Mouse (Mus musculus) neural tube, embryonic 15.5 days (tissue): ENCODE measurements around the gene Igsf21. TPM values are rescaled to one million over a fixed set of nuclear protein-coding genes. Genes with fewer than 3 reads are reported as not detected.

ENCODE experiments used
- ATAC-seq: fragments of 200-750 bp; cut with Nextera tagmentation; 2 replicates; pipeline ENCODE4 v1.8.0; 2017; ENCODE audit warnings: mild to moderate bottlenecking, moderate TSS enrichment, moderate library complexity; ENCODE audit not compliant: low FRiP score
- H3K27ac ChIP-seq: fragments of 300-500 bp; sonication (generic); replicated peaks from 2 replicates; pipeline ENCODE4 v1.5.1; 2015; ENCODE audit warnings: mild to moderate bottlenecking, inconsistent platforms
- H3K27me3 ChIP-seq: fragments of 300-500 bp; sonication (generic); replicated peaks from 2 replicates; pipeline ENCODE4 v1.6.1; 2015; ENCODE audit warnings: inconsistent platforms
- H3K36me3 ChIP-seq: fragments of 300-500 bp; sonication (generic); 2 replicates; pipeline ENCODE4 v1.6.1; 2015; ENCODE audit warnings: inconsistent platforms
- H3K4me1 ChIP-seq: fragments of 300-500 bp; sonication (generic); 2 replicates; pipeline ENCODE4 v1.6.1; 2015; ENCODE audit warnings: inconsistent platforms
- H3K4me2 ChIP-seq: fragments of 300-500 bp; sonication (generic); 2 replicates; pipeline ENCODE4 v1.6.1; 2015; ENCODE audit warnings: inconsistent platforms, mild to moderate bottlenecking, moderate library complexity
- H3K4me3 ChIP-seq: fragments of 300-500 bp; sonication (generic); replicated peaks from 2 replicates; pipeline ENCODE4 v1.5.1; 2015; ENCODE audit warnings: mild to moderate bottlenecking, inconsistent platforms
- H3K9ac ChIP-seq: fragments of 300-500 bp; sonication (generic); replicated peaks from 2 replicates; pipeline ENCODE4 v1.6.1; 2015; ENCODE audit warnings: mild to moderate bottlenecking, inconsistent platforms
- H3K9me3 ChIP-seq: fragments of 300-500 bp; sonication (generic); replicated peaks from 2 replicates; pipeline ENCODE4 v1.6.1; 2016; ENCODE audit warnings: inconsistent platforms
- WGBS: fragments of 180-500 bp; shearing (Covaris S2); methylation state at CpG from one replicate; pipeline ENCODE4 v1.1.7; 2015; ENCODE audit warnings: mixed read lengths; 5-methylcytosine and 5-hydroxymethylcytosine counted together
- polyA plus RNA-seq: library from polyadenylated mRNA; unstranded; fragments of >200 nt; fragmentation: Nextera tagmentation; extraction: Ambion mirVana; gene quantifications from 2 replicates; pipeline ENCODE4 v1.2.1, GENCODE M21; 2015

The Igsf21 gene
- polyA plus RNA-seq, 1 experiment from 2014 or later, result 116 TPM

- H3K27ac ChIP-seq, result no peak overlapping the region
- ATAC-seq, result no peak
- peaks cover 44% of the 10 kb centered on the region for H3K4me1 ChIP-seq
- H3K27me3 ChIP-seq, result peaks cover 39% of the 10 kb centered on the region
- H3K4me3 ChIP-seq, result no peak overlapping the region
- H3K4me2 ChIP-seq, result no peak overlapping the region
- no peak overlapping the region for H3K9ac ChIP-seq
- H3K9me3 ChIP-seq, result no peaks in the 10 kb centered on the region
- no peaks in the 10 kb centered on the region for H3K36me3 ChIP-seq
- 6% methylated on average over 22 of the region's 22 CpGs for WGBS
Observed at GRCm38 (mm10) chr4:140249011-140249744, 2.6 kb upstream of the Igsf21 start.

GRCm38 (mm10) chr4:140248396-140248795 lies 1.8 kb upstream of the Igsf21 start:
- H3K27me3 ChIP-seq, result peaks cover 39% of the 10 kb centered on the region
- 4% methylated on average over 8 of the region's 8 CpGs for WGBS

GRCm38 (mm10) chr4:140247006-140248003 lies 721 bp upstream of the Igsf21 start:
- no peak for ATAC-seq
- WGBS, result 9% methylated on average over 27 of the region's 28 CpGs
- peaks cover 43% of the 10 kb centered on the region for H3K27me3 ChIP-seq

More at GRCm38 (mm10) chr4:140248396-140248795, 1.8 kb upstream of the Igsf21 start:
- Histone ChIP-seq H3K9ac (no peak overlapping the region), H3K9me3 (no peaks in the 10 kb centered on the region), H3K4me3 (no peak overlapping the region), H3K4me2 (no peak overlapping the region), H3K4me1 (peaks cover 52% of the 10 kb centered on the region), H3K36me3 (no peaks in the 10 kb centered on the region), H3K27ac (no peak overlapping the region)
- ATAC-seq, result no peak

GRCm38 (mm10) chr4:140245286-140246179 lies 1.1 kb downstream of the Igsf21 start:
- peak overlapping the region; percentile 75 for H3K4me2 ChIP-seq
- peak overlapping the region; percentile 94 for H3K9ac ChIP-seq
- peak; percentile 29; the same call in 1 of the 2 replicates for ATAC-seq
- H3K27me3 ChIP-seq, result peaks cover 34% of the 10 kb centered on the region
- no peaks in the 10 kb centered on the region for H3K36me3 ChIP-seq
- H3K4me1 ChIP-seq, result peaks cover 63% of the 10 kb centered on the region
- peak overlapping the region; percentile 88 for H3K27ac ChIP-seq
- no peaks in the 10 kb centered on the region for H3K9me3 ChIP-seq
- under 1% methylated on average over 23 of the region's 23 CpGs for WGBS
- H3K4me3 ChIP-seq, result peak overlapping the region; percentile 66

More at GRCm38 (mm10) chr4:140247006-140248003, 721 bp upstream of the Igsf21 start:
- Histone ChIP-seq H3K27ac (peak overlapping the region; percentile 70), H3K9ac (peak overlapping the region; percentile 94), H3K4me3 (peak overlapping the region; percentile 66), H3K9me3 (no peaks in the 10 kb centered on the region), H3K4me2 (peak overlapping the region; percentile 75), H3K36me3 (no peaks in the 10 kb centered on the region), H3K4me1 (peaks cover 61% of the 10 kb centered on the region)

- peaks cover 34% of the 10 kb centered on the region for H3K27me3 ChIP-seq
- under 1% methylated on average over 10 of the region's 10 CpGs for WGBS
- H3K4me1 ChIP-seq, result peaks cover 63% of the 10 kb centered on the region
- peak overlapping the region; percentile 75 for H3K4me2 ChIP-seq
- no peaks in the 10 kb centered on the region for H3K36me3 ChIP-seq
- no peaks in the 10 kb centered on the region for H3K9me3 ChIP-seq
- no peak overlapping the region for H3K27ac ChIP-seq
- H3K4me3 ChIP-seq, result peak overlapping the region; percentile 66
- H3K9ac ChIP-seq, result peak overlapping the region; percentile 47; the same call in 1 of the 2 replicates
- no peak for ATAC-seq
Observed at GRCm38 (mm10) chr4:140244835-140245234, 1.7 kb downstream of the Igsf21 start.

- H3K27ac ChIP-seq, result 0 out of 2 replicates have a peak overlapping the region, but pooled peaks have one; percentile 23
- H3K4me1 ChIP-seq, result peaks cover 60% of the 10 kb centered on the region
- 2% methylated on average over 40 of the region's 40 CpGs for WGBS
- no peak for ATAC-seq
- H3K9ac ChIP-seq, result peak overlapping the region; percentile 47
- H3K4me2 ChIP-seq, result peak overlapping the region; percentile 75
- H3K27me3 ChIP-seq, result peaks cover 29% of the 10 kb centered on the region
- peak overlapping the region; percentile 66 for H3K4me3 ChIP-seq
- no peaks in the 10 kb centered on the region for H3K9me3 ChIP-seq
- no peaks in the 10 kb centered on the region for H3K36me3 ChIP-seq
Observed at GRCm38 (mm10) chr4:140244161-140244813, 2.3 kb downstream of the Igsf21 start.

- no peak for ATAC-seq
Observed at GRCm38 (mm10) chr4:140243231-140243630, 3.4 kb downstream of the Igsf21 start.

GRCm38 (mm10) chr4:140242291-140242690 lies 4.3 kb downstream of the Igsf21 start:
- Histone ChIP-seq H3K4me2 (no peak overlapping the region), H3K4me3 (no peak overlapping the region), H3K9me3 (no peaks in the 10 kb centered on the region), H3K36me3 (no peaks in the 10 kb centered on the region), H3K4me1 (peaks cover 53% of the 10 kb centered on the region), H3K27ac (no peak overlapping the region), H3K27me3 (peaks cover 11% of the 10 kb centered on the region; the same call in 1 of the 2 replicates), H3K9ac (no peak overlapping the region)
- WGBS, result 28% methylated on average over 1 of the region's 1 CpGs
- no peak for ATAC-seq

More at GRCm38 (mm10) chr4:140243231-140243630, 3.4 kb downstream of the Igsf21 start:
- WGBS, result 21% methylated on average over 16 of the region's 16 CpGs
- Histone ChIP-seq H3K4me3 (peak overlapping the region; percentile 66), H3K36me3 (no peaks in the 10 kb centered on the region), H3K4me1 (peaks cover 52% of the 10 kb centered on the region), H3K9ac (no peak overlapping the region), H3K4me2 (peak overlapping the region; percentile 75), H3K27ac (no peak overlapping the region), H3K9me3 (no peaks in the 10 kb centered on the region), H3K27me3 (peaks cover 18% of the 10 kb centered on the region; the same call in 1 of the 2 replicates)

GRCm38 (mm10) chr4:140237305-140237741 lies 9.3 kb downstream of the Igsf21 start:
- no peak for ATAC-seq
- no peak overlapping the region for H3K9ac ChIP-seq
- 13% methylated on average over 10 of the region's 10 CpGs for WGBS

GRCm38 (mm10) chr4:140235361-140236153 lies 11.0 kb downstream of the Igsf21 start:
- Histone ChIP-seq H3K4me1 (peaks cover 22% of the 10 kb centered on the region), H3K4me2 (no peak overlapping the region), H3K27me3 (no peaks in the 10 kb centered on the region), H3K9ac (no peak overlapping the region), H3K27ac (no peak overlapping the region), H3K4me3 (no peak overlapping the region), H3K9me3 (no peaks in the 10 kb centered on the region), H3K36me3 (no peaks in the 10 kb centered on the region)
- 63% methylated on average over 9 of the region's 9 CpGs for WGBS
- no peak for ATAC-seq

More at GRCm38 (mm10) chr4:140237305-140237741, 9.3 kb downstream of the Igsf21 start:
- no peak overlapping the region for H3K4me3 ChIP-seq
- no peak overlapping the region for H3K27ac ChIP-seq
- no peaks in the 10 kb centered on the region for H3K9me3 ChIP-seq
- no peaks in the 10 kb centered on the region; the same call in 1 of the 2 replicates for H3K27me3 ChIP-seq
- H3K36me3 ChIP-seq, result no peaks in the 10 kb centered on the region
- H3K4me2 ChIP-seq, result no peak overlapping the region
- H3K4me1 ChIP-seq, result peaks cover 24% of the 10 kb centered on the region
